Mouse (Mus musculus): Measurements from ENCODE around the gene Dnah8. TPM values are rescaled to one million over a fixed set of nuclear protein-coding genes. Genes with fewer than 3 reads are reported as not detected.

Dnah8 gene
- polyA plus RNA-seq, 1 experiment from 2014 or later, result 5.0 TPM

- no peaks in the 10 kb centered on the region for H3K4me1 ChIP-seq
- H3K27ac ChIP-seq (replicated peaks), result no peak overlapping the region
- no peak overlapping the region for H3K4me2 ChIP-seq (replicated peaks)
- no peak overlapping the region for H3K9ac ChIP-seq
- H3K9me3 ChIP-seq (replicated peaks), result no peaks in the 10 kb centered on the region
- H3K27me3 ChIP-seq, result no peaks in the 10 kb centered on the region
- no peaks in the 10 kb centered on the region for H3K36me3 ChIP-seq
- no peak for ATAC-seq (ENCODE audit: insufficient number of reproducible peaks, low FRiP score, low TSS enrichment, low read depth)
- H3K4me3 ChIP-seq (replicated peaks), result no peak overlapping the region
- WGBS, result 0% methylated on average over 1 of the region's 1 CpGs
Measured at GRCm38 (mm10) chr17:30892086-30892485, 267.9 kb downstream of the Dnah8 start.

GRCm38 (mm10) chr17:30892730-30893129 is 268.6 kb downstream of the Dnah8 start:
- 20% methylated on average over 2 of the region's 2 CpGs for WGBS
- H3K4me2 ChIP-seq (replicated peaks), result no peak overlapping the region
- no peak for ATAC-seq (ENCODE audit: insufficient number of reproducible peaks, low FRiP score, low TSS enrichment, low read depth)
- H3K4me3 ChIP-seq (replicated peaks), result no peak overlapping the region
- no peaks in the 10 kb centered on the region for H3K4me1 ChIP-seq
- no peak overlapping the region for H3K9ac ChIP-seq
- H3K36me3 ChIP-seq, result no peaks in the 10 kb centered on the region
- H3K27me3 ChIP-seq, result no peaks in the 10 kb centered on the region
- no peak overlapping the region for H3K27ac ChIP-seq (replicated peaks)
- no peaks in the 10 kb centered on the region for H3K9me3 ChIP-seq (replicated peaks)

- no peak for ATAC-seq (ENCODE audit: insufficient number of reproducible peaks, low FRiP score, low TSS enrichment, low read depth)
- H3K9ac ChIP-seq, result no peak overlapping the region
- WGBS, result 32% methylated on average over 2 of the region's 2 CpGs
Measured at GRCm38 (mm10) chr17:30897075-30897474, 272.9 kb downstream of the Dnah8 start.

GRCm38 (mm10) chr17:30901627-30902026 is 277.5 kb downstream of the Dnah8 start, which contains the start of gene Glp1r:
TSS of gene Glp1r (plus strand) at chr17:30901817.
- no peak for ATAC-seq (ENCODE audit: insufficient number of reproducible peaks, low FRiP score, low TSS enrichment, low read depth)
- WGBS, result under 1% methylated on average over 36 of the region's 37 CpGs

More at GRCm38 (mm10) chr17:30897075-30897474, 272.9 kb downstream of the Dnah8 start:
- Histone ChIP-seq H3K4me2 (replicated peaks) (no peak overlapping the region), H3K27me3 (peaks cover 27% of the 10 kb centered on the region), H3K4me1 (peaks cover 6% of the 10 kb centered on the region), H3K27ac (replicated peaks) (no peak overlapping the region), H3K9me3 (replicated peaks) (no peaks in the 10 kb centered on the region), H3K36me3 (no peaks in the 10 kb centered on the region), H3K4me3 (replicated peaks) (no peak overlapping the region)

GRCm38 (mm10) chr17:30904096-30904495 is 279.9 kb downstream of the Dnah8 start:
- H3K9me3 ChIP-seq (replicated peaks), result no peaks in the 10 kb centered on the region
- WGBS, result 66% methylated on average over 2 of the region's 2 CpGs
- no peak overlapping the region for H3K4me2 ChIP-seq (replicated peaks)
- H3K27me3 ChIP-seq, result peaks cover 43% of the 10 kb centered on the region
- no peak overlapping the region for H3K4me3 ChIP-seq (replicated peaks)
- ATAC-seq (ENCODE audit: insufficient number of reproducible peaks, low FRiP score, low TSS enrichment, low read depth), result no peak
- peaks cover 6% of the 10 kb centered on the region for H3K4me1 ChIP-seq
- H3K9ac ChIP-seq, result no peak overlapping the region
- no peak overlapping the region for H3K27ac ChIP-seq (replicated peaks)
- no peaks in the 10 kb centered on the region for H3K36me3 ChIP-seq

More at GRCm38 (mm10) chr17:30901627-30902026, 277.5 kb downstream of the Dnah8 start, which contains the start of gene Glp1r:
- H3K27me3 ChIP-seq, result peaks cover 43% of the 10 kb centered on the region
- peak within 1 kb of the TSS; percentile 46 for H3K4me3 ChIP-seq (replicated peaks)
- H3K27ac ChIP-seq (replicated peaks), result no peak within 1 kb of the TSS
- no peaks in the 10 kb centered on the region for H3K36me3 ChIP-seq
- H3K4me1 ChIP-seq, result peaks cover 6% of the 10 kb centered on the region
- H3K9me3 ChIP-seq (replicated peaks), result no peaks in the 10 kb centered on the region
- H3K4me2 ChIP-seq (replicated peaks), result peak within 1 kb of the TSS; percentile 93
- no peak within 1 kb of the TSS for H3K9ac ChIP-seq

- Histone ChIP-seq H3K4me1 (no peaks in the 10 kb centered on the region), H3K27me3 (peaks cover 11% of the 10 kb centered on the region), H3K9me3 (replicated peaks) (no peaks in the 10 kb centered on the region), H3K9ac (no peak overlapping the region), H3K27ac (replicated peaks) (no peak overlapping the region), H3K4me2 (replicated peaks) (no peak overlapping the region), H3K36me3 (no peaks in the 10 kb centered on the region), H3K4me3 (replicated peaks) (no peak overlapping the region)
- ATAC-seq (ENCODE audit: insufficient number of reproducible peaks, low FRiP score, low TSS enrichment, low read depth), result no peak
- WGBS, result 70% methylated on average over 4 of the region's 4 CpGs
Measured at GRCm38 (mm10) chr17:30907577-30907976, 283.4 kb downstream of the Dnah8 start.

- WGBS, result 79% methylated on average over 26 of the region's 27 CpGs
- ATAC-seq (ENCODE audit: insufficient number of reproducible peaks, low FRiP score, low TSS enrichment, low read depth), result no peak
- Histone ChIP-seq H3K36me3 (no peaks in the 10 kb centered on the region), H3K9ac (no peak overlapping the region), H3K27me3 (no peaks in the 10 kb centered on the region), H3K4me1 (no peaks in the 10 kb centered on the region), H3K27ac (replicated peaks) (no peak overlapping the region), H3K9me3 (replicated peaks) (no peaks in the 10 kb centered on the region), H3K4me2 (replicated peaks) (no peak overlapping the region), H3K4me3 (replicated peaks) (no peak overlapping the region)
Measured at GRCm38 (mm10) chr17:30910866-30911731, 286.9 kb downstream of the Dnah8 start.

GRCm38 (mm10) chr17:30911732-30912088 is 287.6 kb downstream of the Dnah8 start:
- no peak for ATAC-seq (ENCODE audit: insufficient number of reproducible peaks, low FRiP score, low TSS enrichment, low read depth)
- Histone ChIP-seq H3K36me3 (no peaks in the 10 kb centered on the region), H3K9me3 (replicated peaks) (no peaks in the 10 kb centered on the region), H3K27ac (replicated peaks) (no peak overlapping the region), H3K4me2 (replicated peaks) (no peak overlapping the region), H3K27me3 (no peaks in the 10 kb centered on the region), H3K4me1 (no peaks in the 10 kb centered on the region), H3K4me3 (replicated peaks) (no peak overlapping the region), H3K9ac (no peak overlapping the region)
- WGBS, result 55% methylated on average over 8 of the region's 8 CpGs

- Histone ChIP-seq H3K27me3 (no peaks in the 10 kb centered on the region), H3K27ac (replicated peaks) (no peak overlapping the region), H3K4me1 (no peaks in the 10 kb centered on the region), H3K36me3 (no peaks in the 10 kb centered on the region), H3K9ac (no peak overlapping the region), H3K4me2 (replicated peaks) (no peak overlapping the region), H3K4me3 (replicated peaks) (no peak overlapping the region), H3K9me3 (replicated peaks) (no peaks in the 10 kb centered on the region)
- no peak for ATAC-seq (ENCODE audit: insufficient number of reproducible peaks, low FRiP score, low TSS enrichment, low read depth)
- WGBS, result 75% methylated on average over 5 of the region's 5 CpGs
Measured at GRCm38 (mm10) chr17:30912536-30912935, 288.4 kb downstream of the Dnah8 start.

GRCm38 (mm10) chr17:30914264-30914663 is 290.1 kb downstream of the Dnah8 start:
- ATAC-seq (ENCODE audit: insufficient number of reproducible peaks, low FRiP score, low TSS enrichment, low read depth), result no peak
- Histone ChIP-seq H3K27me3 (no peaks in the 10 kb centered on the region), H3K9me3 (replicated peaks) (no peaks in the 10 kb centered on the region), H3K4me1 (no peaks in the 10 kb centered on the region), H3K27ac (replicated peaks) (no peak overlapping the region), H3K4me3 (replicated peaks) (no peak overlapping the region), H3K36me3 (no peaks in the 10 kb centered on the region), H3K4me2 (replicated peaks) (no peak overlapping the region), H3K9ac (no peak overlapping the region)

GRCm38 (mm10) chr17:30923566-30923965 is 299.4 kb downstream of the Dnah8 start:
- no peaks in the 10 kb centered on the region for H3K27me3 ChIP-seq
- H3K4me3 ChIP-seq (replicated peaks), result no peak overlapping the region
- H3K9me3 ChIP-seq (replicated peaks), result no peaks in the 10 kb centered on the region
- no peak overlapping the region for H3K4me2 ChIP-seq (replicated peaks)
- H3K36me3 ChIP-seq, result no peaks in the 10 kb centered on the region
- 52% methylated on average over 4 of the region's 4 CpGs for WGBS
- no peak overlapping the region for H3K27ac ChIP-seq (replicated peaks)
- no peak overlapping the region for H3K9ac ChIP-seq
- ATAC-seq (ENCODE audit: insufficient number of reproducible peaks, low FRiP score, low TSS enrichment, low read depth), result no peak
- H3K4me1 ChIP-seq, result no peaks in the 10 kb centered on the region
